Mouse (Mus musculus) CD4-positive, CD25-positive, alpha-beta regulatory T cell, adult 4 months (primary cell): Measurements from ENCODE around the gene Jsrp1. TPM values are rescaled to one million over a fixed set of nuclear protein-coding genes. Genes with fewer than 3 reads are reported as not detected.

Experiments used
- ATAC-seq: one replicate; pipeline ENCODE4 v1.8.0; 2017
- polyA plus RNA-seq, 2 experiments: library from polyadenylated mRNA; unstranded; fragments of 100-300 nt; shearing (Covaris generic); gene quantifications; one replicate each; pipeline ENCODE4 v1.2.1; 2017

Jsrp1 gene
- polyA plus RNA-seq, 2 experiments from 2014 or later, result not detected

GRCm38 (mm10) chr10:80808985-80809632 is 4.2 kb downstream of the Jsrp1 start:
- no peak for ATAC-seq

- ATAC-seq, result no peak
These were observed 5.0 kb downstream of the Jsrp1 start for GRCm38 (mm10) chr10:80808099-80808984.

- peak; percentile 64 for ATAC-seq
These were observed 6.2 kb downstream of the Jsrp1 start for GRCm38 (mm10) chr10:80807057-80807627.

- no peak for ATAC-seq
These were observed 6.8 kb downstream of the Jsrp1 start for GRCm38 (mm10) chr10:80806341-80807056.

- ATAC-seq, result peak; percentile 48
These were observed 7.4 kb downstream of the Jsrp1 start for GRCm38 (mm10) chr10:80805925-80806324.

- ATAC-seq, result no peak
These were observed 8.0 kb downstream of the Jsrp1 start for GRCm38 (mm10) chr10:80805322-80805721.

- no peak for ATAC-seq
These were observed 8.4 kb downstream of the Jsrp1 start, which contains the start of gene Amh for GRCm38 (mm10) chr10:80804916-80805315. Gene Amh, plus strand, starts transcription at chr10:80805243.

- ATAC-seq, result no peak
These were observed 9.0 kb downstream of the Jsrp1 start for GRCm38 (mm10) chr10:80804340-80804739.

- no peak for ATAC-seq
These were observed 10.3 kb downstream of the Jsrp1 start for GRCm38 (mm10) chr10:80802996-80803395.

- ATAC-seq, result no peak
These were observed 10.9 kb downstream of the Jsrp1 start for GRCm38 (mm10) chr10:80802204-80802912.

- no peak for ATAC-seq
These were observed 14.2 kb downstream of the Jsrp1 start for GRCm38 (mm10) chr10:80799070-80799566.

GRCm38 (mm10) chr10:80798150-80799006 is 14.9 kb downstream of the Jsrp1 start, which contains the start of the genes Sf3a2 and Plekhj1:
Gene Sf3a2, plus strand, starts transcription at chr10:80798198.
Gene Plekhj1, minus strand, starts transcription at chr10:80798626.
- ATAC-seq, result peak; percentile 93

GRCm38 (mm10) chr10:80797186-80798149 is 15.8 kb downstream of the Jsrp1 start:
- ATAC-seq, result no peak

- no peak for ATAC-seq
These were observed 16.9 kb downstream of the Jsrp1 start for GRCm38 (mm10) chr10:80796307-80796848.

- no peak for ATAC-seq
These were observed 18.5 kb downstream of the Jsrp1 start for GRCm38 (mm10) chr10:80794750-80795149.

GRCm38 (mm10) chr10:80793803-80794202 is 19.5 kb downstream of the Jsrp1 start:
- ATAC-seq, result no peak

- no peak for ATAC-seq
These were observed 20.1 kb downstream of the Jsrp1 start for GRCm38 (mm10) chr10:80793033-80793784.
